Mouse (Mus musculus): Measurements from ENCODE around the gene Olfr1031. TPM values are rescaled to one million over a fixed set of nuclear protein-coding genes. Genes with fewer than 3 reads are reported as not detected.
"Not testable (repeated sequence)": the region's sequence is repeated elsewhere in the genome, so short reads cannot be mapped to it uniquely, and the experiment has no call there.

Gene Olfr1031
- total RNA-seq (2021), result not detected
- long read RNA-seq, experiment 1, result 0 reads
- long read RNA-seq, experiment 2, result 0 reads

GRCm38 (mm10) chr2:85990004-85990403, at the start of gene Olfr1031:
Gene Olfr1031, plus strand, starts transcription at chr2:85990304.
- intact Hi-C loops (cut with DNase I), result no loop called here
- Histone ChIP-seq H3K27ac (no peak within 1 kb of the TSS), H3K4me3 (no peak within 1 kb of the TSS)
- no peak for DNase-seq (ENCODE audit: extremely low spot score in 1 of 2, low spot score in 2 of 2)
- TF ChIP-seq CTCF (IDR thresholded peaks at IDR 0.05), result no peak

- no peak within 1 kb of the TSS for H3K4me3 ChIP-seq
- intact Hi-C loops (cut with DNase I), result no loop called here
- DNase-seq (ENCODE audit: extremely low spot score in 1 of 2, low spot score in 2 of 2), result no peak
- TF ChIP-seq CTCF (IDR thresholded peaks at IDR 0.05), result no peak
- no peak within 1 kb of the TSS for H3K27ac ChIP-seq
Measured at GRCm38 (mm10) chr2:85950137-85950536, 40.0 kb upstream of the Olfr1031 start, which contains the start of gene Olfr1028. Gene Olfr1028, plus strand, starts transcription at chr2:85950437.

- no peak for TF ChIP-seq CTCF (IDR thresholded peaks at IDR 0.05)
- no peak for DNase-seq (ENCODE audit: extremely low spot score in 1 of 2, low spot score in 2 of 2)
- intact Hi-C loops (cut with DNase I), result no loop called here
- H3K4me3 ChIP-seq, result no peak within 1 kb of the TSS
- no peak within 1 kb of the TSS for H3K27ac ChIP-seq
Measured at GRCm38 (mm10) chr2:85973595-85973994, 16.5 kb upstream of the Olfr1031 start, which contains the start of gene Olfr1029. Gene Olfr1029, plus strand, starts transcription at chr2:85973895.

- intact Hi-C loops (cut with DNase I), result no loop called here
- TF ChIP-seq CTCF (IDR thresholded peaks at IDR 0.05), result no peak
Measured at GRCm38 (mm10) chr2:85978976-85979375, 11.1 kb upstream of the Olfr1031 start, which contains the start of gene Olfr1030. Gene Olfr1030, plus strand, starts transcription at chr2:85979276.

GRCm38 (mm10) chr2:86005240-86005639, 15.1 kb downstream of the Olfr1031 start, which contains the start of gene Olfr1032:
Gene Olfr1032, plus strand, starts transcription at chr2:86005540.
- no peak for TF ChIP-seq CTCF (IDR thresholded peaks at IDR 0.05)
- Histone ChIP-seq H3K4me3 (no peak within 1 kb of the TSS), H3K27ac (no peak within 1 kb of the TSS)
- DNase-seq (ENCODE audit: extremely low spot score in 1 of 2, low spot score in 2 of 2), result no peak
- intact Hi-C loops (cut with DNase I), result no loop called here

More at GRCm38 (mm10) chr2:85978976-85979375, 11.1 kb upstream of the Olfr1031 start, which contains the start of gene Olfr1030:
- Histone ChIP-seq H3K27ac (no peak within 1 kb of the TSS), H3K4me3 (no peak within 1 kb of the TSS)
- no peak for DNase-seq (ENCODE audit: extremely low spot score in 1 of 2, low spot score in 2 of 2)

GRCm38 (mm10) chr2:86020406-86020805, 30.3 kb downstream of the Olfr1031 start, which contains the start of gene Olfr1033:
Gene Olfr1033, plus strand, starts transcription at chr2:86020633.
- H3K4me3 ChIP-seq, result peak within 1 kb of the TSS; percentile 22; the same call in 1 of the 2 replicates
- DNase-seq (ENCODE audit: extremely low spot score in 1 of 2, low spot score in 2 of 2); intact Hi-C loops (cut with DNase I); H3K27ac ChIP-seq: not testable (repeated sequence)

GRCm38 (mm10) chr2:86021518-86021917, 31.4 kb downstream of the Olfr1031 start:
- H3K27ac ChIP-seq; intact Hi-C loops (cut with DNase I); H3K4me3 ChIP-seq; DNase-seq (ENCODE audit: extremely low spot score in 1 of 2, low spot score in 2 of 2): not testable (repeated sequence)

Other genes starting within 250 kb of the Olfr1031 start
- not detected for gene Olfr1012, start 227.5 kb upstream of the Olfr1031 start, total RNA-seq (2021)
- not detected for gene Olfr1013, start 223.2 kb upstream of the Olfr1031 start, total RNA-seq (2021)
- not detected for gene Olfr1014, start 217.6 kb upstream of the Olfr1031 start, total RNA-seq (2021)
- not detected for gene Olfr1015, start 208.3 kb upstream of the Olfr1031 start, total RNA-seq (2021)
- not detected for gene Olfr1016, start 187.8 kb upstream of the Olfr1031 start, total RNA-seq (2021)
- not detected for gene Olfr1018, start 171.8 kb upstream of the Olfr1031 start, total RNA-seq (2021)
- gene Olfr1019, start 144.8 kb upstream of the Olfr1031 start, total RNA-seq (2021), result not detected
- gene Olfr1020, start 143.3 kb upstream of the Olfr1031 start, total RNA-seq (2021), result not detected
- gene Olfr1022, start 121.7 kb upstream of the Olfr1031 start, total RNA-seq (2021), result not detected
- gene Olfr1023, start 104.7 kb upstream of the Olfr1031 start, total RNA-seq (2021), result not detected
- not detected for gene Olfr1024, start 85.3 kb upstream of the Olfr1031 start, total RNA-seq (2021)
- gene Olfr1025-ps1, start 75.1 kb upstream of the Olfr1031 start, total RNA-seq (2021), result not detected
- gene Olfr1026, start 68.7 kb upstream of the Olfr1031 start, total RNA-seq (2021), result not detected
- gene Olfr1028, start 39.9 kb upstream of the Olfr1031 start, total RNA-seq (2021), result not detected
- not detected for gene Olfr1029, start 16.4 kb upstream of the Olfr1031 start, total RNA-seq (2021)
- not detected for gene Olfr1030, start 11.0 kb upstream of the Olfr1031 start, total RNA-seq (2021)
- not detected for gene Olfr1032, start 15.2 kb downstream of the Olfr1031 start, total RNA-seq (2021)
- gene Olfr1033, start 30.3 kb downstream of the Olfr1031 start, total RNA-seq (2021), result not detected
- gene Olfr1034, start 55.6 kb downstream of the Olfr1031 start, total RNA-seq (2021), result not detected
- not detected for gene Olfr1036, start 83.7 kb downstream of the Olfr1031 start, total RNA-seq (2021)
- not detected for gene Olfr1037, start 97.1 kb downstream of the Olfr1031 start, total RNA-seq (2021)
- gene Olfr1039, start 145.6 kb downstream of the Olfr1031 start, total RNA-seq (2021), result not detected
- not detected for gene Olfr1040, start 156.4 kb downstream of the Olfr1031 start, total RNA-seq (2021)
- gene Olfr1042, start 171.5 kb downstream of the Olfr1031 start, total RNA-seq (2021), result not detected
- gene Olfr1043, start 177.2 kb downstream of the Olfr1031 start, total RNA-seq (2021), result not detected
- gene Olfr1044, start 187.5 kb downstream of the Olfr1031 start, total RNA-seq (2021), result not detected
- gene Olfr52, start 195.4 kb downstream of the Olfr1031 start, total RNA-seq (2021), result not detected
- not detected for gene Olfr1045, start 212.7 kb downstream of the Olfr1031 start, total RNA-seq (2021)
- gene Olfr1046, start 229.0 kb downstream of the Olfr1031 start, total RNA-seq (2021), result not detected
- not detected for gene Olfr1047, start 241.1 kb downstream of the Olfr1031 start, total RNA-seq (2021)
- not detected for gene Olfr1048, start 250.0 kb downstream of the Olfr1031 start, total RNA-seq (2021)